Mouse (Mus musculus) adrenal gland, adult (tissue): Measurements from ENCODE around the gene Pyroxd2.
A peak's percentile ranks its signal among the peaks of the same experiment; 100 is the strongest.
"Not testable (repeated sequence)": the region's sequence is repeated elsewhere in the genome, so short reads cannot be mapped to it uniquely, and the experiment has no call there.

ENCODE experiments used
- DNase-seq, 2 experiments: peaks; one replicate each; pipeline ENCODE4 v3.0.0; 2022 to 2023; ENCODE audit warnings: low spot score in 1 of 2; ENCODE audit not compliant: inconsistent age in 2 of 2

Pyroxd2 gene

GRCm38 (mm10) chr19:42752363-42752931 lies at the start of gene Pyroxd2:
TSS of gene Pyroxd2 (minus strand) at chr19:42752775.
- peak; percentile 92 to 96 for DNase-seq

DNA sequence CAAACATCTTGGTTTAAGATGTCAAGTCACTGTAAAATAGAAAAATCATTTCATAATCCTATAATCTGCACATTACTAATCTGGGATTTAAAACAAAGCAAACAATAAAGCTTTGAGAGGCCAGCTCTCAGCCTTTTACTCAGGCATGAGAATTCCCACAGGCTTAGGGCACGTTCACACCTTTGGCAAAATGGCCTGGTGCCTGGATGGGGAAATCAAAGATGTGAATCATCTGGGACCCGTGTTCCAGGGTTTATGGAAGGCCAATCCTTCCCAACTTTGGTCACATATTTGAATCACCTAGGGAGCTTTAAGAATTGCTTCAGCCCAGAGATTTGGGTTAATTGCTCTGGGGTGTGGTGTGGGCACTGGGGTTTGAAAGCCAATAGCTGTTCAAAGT lies 45.3 kb upstream of the Pyroxd2 start:
- no peak for DNase-seq

DNA sequence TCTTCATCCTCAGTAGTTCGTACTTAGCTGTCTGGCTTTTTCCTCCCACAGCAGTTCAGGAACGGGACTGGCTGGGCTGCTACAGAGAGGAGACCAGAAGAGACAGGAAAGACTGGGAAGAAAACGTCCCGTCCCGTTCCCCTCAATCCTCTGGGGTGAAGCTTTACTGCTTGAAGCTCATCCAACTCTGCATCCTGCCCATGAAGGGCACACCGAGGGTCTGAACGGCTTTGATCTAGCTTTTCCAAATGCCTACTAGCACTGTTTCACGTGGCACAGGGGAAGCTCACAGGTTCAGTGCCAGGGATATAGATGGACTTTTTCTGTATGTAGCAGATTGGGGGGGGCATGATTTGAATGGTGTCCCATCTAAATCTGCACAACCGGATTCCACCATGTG lies 43.2 kb upstream of the Pyroxd2 start:
- DNase-seq = no peak

GRCm38 (mm10) chr19:42794914-42795613 lies 42.5 kb upstream of the Pyroxd2 start:
- DNase-seq = peak; percentile 82 to 95

- DNase-seq = no peak
Observed at GRCm38 (mm10) chr19:42788311-42788710, 35.7 kb upstream of the Pyroxd2 start.

GRCm38 (mm10) chr19:42785562-42786220 lies 33.1 kb upstream of the Pyroxd2 start:
- no peak for DNase-seq

GRCm38 (mm10) chr19:42785129-42785528 lies 32.6 kb upstream of the Pyroxd2 start:
- DNase-seq = no peak

DNA sequence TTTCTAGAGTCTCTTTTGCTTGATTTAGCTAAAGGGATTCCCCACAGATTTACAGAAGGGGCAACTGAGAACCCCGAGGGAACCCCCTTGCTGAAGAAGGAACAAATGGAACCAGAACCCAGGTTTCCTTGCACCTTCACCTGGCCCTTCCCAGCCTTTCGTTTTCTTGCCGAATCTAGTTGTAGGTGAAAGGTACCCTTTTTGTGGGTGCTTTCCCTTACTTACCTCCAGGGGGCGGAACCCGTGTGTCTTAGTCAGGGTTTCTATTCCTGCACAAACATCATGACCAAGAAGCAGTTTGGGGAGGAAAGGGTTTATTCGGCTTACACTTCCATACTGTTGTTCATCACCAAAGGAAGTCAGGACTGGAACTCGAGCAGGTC lies 27.6 kb upstream of the Pyroxd2 start:
- DNase-seq = not testable (repeated sequence)

DNA sequence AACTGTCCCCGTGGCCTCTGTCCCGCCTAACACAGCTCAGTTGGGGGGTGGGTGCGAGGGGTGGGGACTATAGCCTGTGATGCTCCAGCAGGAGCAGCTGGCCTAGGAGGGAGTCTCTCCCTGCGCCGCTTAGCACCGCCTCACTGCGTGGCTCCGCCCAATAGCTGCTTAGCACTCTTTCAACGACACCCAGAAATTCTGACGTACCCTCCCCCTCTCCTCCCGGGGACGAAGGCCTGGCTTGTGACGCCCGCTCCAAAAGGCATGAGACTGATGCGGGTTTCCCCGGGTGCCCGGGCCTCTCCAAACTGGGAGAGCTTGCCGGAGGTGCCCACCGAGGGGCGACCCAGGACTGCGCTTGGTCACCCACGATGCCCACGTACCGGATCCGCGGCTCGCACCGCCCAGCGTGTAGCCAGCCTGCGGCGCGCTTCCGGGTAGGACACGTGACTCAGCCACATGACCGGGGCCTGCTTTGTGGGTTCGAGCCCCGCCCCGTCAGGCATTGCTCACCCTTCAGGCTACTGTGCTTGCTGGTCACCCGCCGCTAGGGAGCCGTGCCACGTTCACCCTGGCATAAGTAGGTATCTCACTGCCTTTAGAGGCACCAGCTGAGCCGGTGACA lies 27.1 kb upstream of the Pyroxd2 start, which contains the start of gene Hps1:
Gene Hps1 (minus strand): TSS at position 448 of the 625 bp plus-strand sequence.
- DNase-seq = peak; percentile 93 to 97

DNA sequence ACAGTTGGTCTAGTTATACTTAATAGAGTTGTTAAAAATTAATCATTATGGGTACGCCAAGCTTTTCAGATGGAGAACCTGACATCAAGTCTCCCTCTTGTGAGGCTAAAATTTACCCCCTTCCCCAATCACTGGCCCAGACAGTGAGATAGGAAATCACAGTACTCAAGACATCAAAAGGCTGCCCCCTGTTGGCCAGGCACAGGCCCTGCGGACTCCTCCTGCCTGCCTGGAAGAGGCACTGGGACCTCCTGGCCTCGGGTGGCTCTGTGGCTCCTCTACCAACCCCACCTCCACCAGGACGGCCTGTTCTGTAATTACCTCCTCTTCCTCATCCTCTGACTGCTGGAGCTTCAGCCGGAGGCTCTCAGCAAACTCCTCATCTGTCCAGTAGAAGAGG lies 25.2 kb upstream of the Pyroxd2 start:
- DNase-seq = peak; percentile 53 to 66

- DNase-seq = peak in 1 of 2 experiments; percentile 70
Observed at GRCm38 (mm10) chr19:42776813-42777212, 24.2 kb upstream of the Pyroxd2 start.

DNA sequence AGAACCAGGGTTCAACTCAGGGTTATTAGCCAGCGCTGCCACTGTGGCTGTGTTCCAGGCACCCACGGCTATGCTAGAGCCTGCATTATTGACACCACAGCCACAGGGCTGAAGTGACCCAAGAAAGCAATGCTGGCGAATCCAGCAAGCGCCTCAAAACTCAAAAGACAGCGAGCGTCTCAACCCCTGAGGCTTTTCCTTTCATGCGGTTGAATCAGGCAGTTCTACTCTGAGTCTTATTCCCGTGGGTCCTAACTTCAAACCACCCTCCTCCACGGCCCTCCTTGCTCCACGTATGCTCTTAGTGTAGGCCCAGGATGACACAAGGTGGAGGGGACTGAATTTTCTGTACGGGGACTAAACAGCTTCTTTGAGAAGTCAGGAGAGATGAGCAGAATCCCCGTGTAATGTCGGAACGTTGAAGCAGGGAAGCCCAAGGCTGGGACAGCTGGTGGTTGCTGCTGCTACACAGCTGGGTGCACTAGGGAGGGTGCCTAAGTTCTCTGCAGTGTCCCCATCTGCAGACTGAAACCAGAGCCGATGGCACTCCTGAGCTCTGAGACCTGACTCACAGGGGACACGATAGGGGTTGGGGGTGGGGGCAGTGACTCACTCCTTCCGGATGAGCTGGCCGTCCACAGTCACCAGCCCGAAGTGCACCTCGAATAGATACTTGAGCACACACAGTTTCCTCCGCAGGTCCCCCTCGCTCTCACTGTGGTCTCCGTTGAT lies 17.7 kb upstream of the Pyroxd2 start:
- peak; percentile 82 to 84 for DNase-seq

DNA sequence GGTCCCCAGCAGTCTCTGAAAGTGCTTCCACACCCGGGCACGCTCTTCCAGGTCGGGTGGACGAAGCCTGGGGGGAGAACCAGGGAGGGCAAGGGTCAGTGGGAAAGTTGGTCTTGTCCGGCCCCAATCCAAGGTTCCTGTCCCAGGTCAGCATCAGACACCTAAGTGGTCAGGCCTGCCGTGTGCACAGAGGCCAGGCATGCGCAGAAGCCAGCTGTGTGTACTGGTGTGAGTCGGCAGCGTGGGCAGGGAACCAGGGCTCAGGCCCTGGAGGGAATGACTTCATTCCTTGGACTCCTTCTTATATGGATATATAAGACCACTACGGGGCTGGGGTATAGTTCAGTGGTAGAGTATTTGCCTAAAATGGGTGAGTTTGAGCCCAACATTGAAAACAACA lies 17.1 kb upstream of the Pyroxd2 start:
- no peak for DNase-seq

DNA sequence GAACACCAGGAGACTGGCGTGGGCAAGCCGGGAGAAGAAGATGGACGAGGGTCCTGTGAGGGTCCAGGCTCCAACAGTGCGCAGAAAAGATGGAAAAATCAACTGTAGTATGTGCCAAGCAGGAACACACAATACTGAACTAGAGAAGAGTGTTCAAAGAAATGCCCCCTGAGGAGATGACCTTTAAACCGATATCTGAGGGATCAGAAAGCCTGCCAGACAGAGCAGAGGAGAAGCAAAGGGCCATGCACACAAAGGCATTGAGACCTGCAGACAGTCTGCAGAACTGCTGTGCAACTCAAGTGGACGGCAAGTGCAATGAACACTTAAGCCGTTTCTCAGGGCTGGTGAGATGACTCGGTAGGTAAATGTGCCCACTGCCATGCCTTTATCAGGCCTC lies 14.8 kb upstream of the Pyroxd2 start:
- no peak for DNase-seq

GRCm38 (mm10) chr19:42764398-42764797 lies 11.8 kb upstream of the Pyroxd2 start:
- DNase-seq = no peak

- DNase-seq = peak; percentile 42 to 44
Observed at GRCm38 (mm10) chr19:42756671-42757070, 4.1 kb upstream of the Pyroxd2 start.

DNA sequence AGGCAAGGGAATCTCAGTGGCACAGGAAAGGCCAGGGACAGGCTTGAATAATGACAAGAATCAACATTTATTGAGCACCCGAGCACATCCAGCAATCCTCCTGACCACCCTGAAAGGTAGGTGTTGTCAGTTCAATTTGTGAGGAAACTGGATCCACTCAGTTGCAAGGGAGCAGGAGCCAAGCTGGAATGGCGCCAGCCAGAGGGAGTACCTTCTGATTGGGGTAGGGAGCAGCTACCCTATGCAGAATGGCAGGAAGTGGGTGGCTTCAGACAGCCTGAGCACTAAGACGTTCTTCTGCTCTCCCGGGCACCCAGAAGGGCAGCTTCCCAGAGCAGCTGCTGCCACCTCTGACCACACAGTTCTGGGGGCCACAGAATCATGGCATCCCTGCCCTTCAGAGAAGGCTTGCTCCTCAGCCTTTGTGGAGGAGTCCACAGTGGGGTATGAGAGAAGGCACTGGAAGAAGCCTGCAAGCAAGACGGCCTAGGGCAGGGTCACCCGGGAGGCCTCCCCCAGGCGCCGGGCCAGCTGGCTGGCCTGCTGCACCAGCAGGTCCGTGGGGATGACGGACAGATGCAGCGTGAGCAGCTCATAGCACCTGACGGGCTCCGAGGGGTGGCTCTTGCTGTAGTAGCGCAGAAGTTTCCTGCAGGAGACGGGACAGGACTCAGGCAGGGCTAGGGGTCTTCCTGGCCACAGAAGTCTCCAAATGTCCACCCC lies 2.7 kb upstream of the Pyroxd2 start:
- peak; percentile 32 to 61 for DNase-seq

GRCm38 (mm10) chr19:42753141-42753917 lies 754 bp upstream of the Pyroxd2 start:
- peak; percentile 90 to 96 for DNase-seq

- DNase-seq = no peak
Observed at GRCm38 (mm10) chr19:42750196-42750595, 2.4 kb downstream of the Pyroxd2 start.

DNA sequence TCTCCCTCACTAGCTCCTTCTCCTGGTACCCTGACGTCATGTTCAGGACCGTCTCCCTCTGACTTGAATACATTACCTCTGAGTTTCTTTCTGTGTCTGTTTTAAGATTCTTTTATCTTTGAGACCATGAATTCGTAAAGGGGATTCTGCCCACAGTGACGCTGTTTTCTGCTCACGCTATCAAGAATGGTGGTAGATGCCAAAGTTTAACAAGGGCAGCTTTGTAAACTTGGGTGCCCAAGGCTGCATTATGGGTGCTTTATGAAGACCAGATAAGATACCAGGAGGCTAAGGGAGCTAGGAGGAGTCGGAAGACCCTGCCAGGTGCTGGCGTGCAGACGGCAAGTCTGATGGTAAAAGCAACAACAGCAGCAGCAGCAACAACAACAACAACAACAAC lies 5.9 kb downstream of the Pyroxd2 start:
- no peak for DNase-seq
